Mouse (Mus musculus): ENCODE data around the gene Tmem251.

- TF ChIP-seq ZC3H11A (IDR thresholded peaks at IDR 0.05; ENCODE audit: borderline replicate concordance, low read depth, low read length) = no peak
- TF ChIP-seq ZNF384 (IDR thresholded peaks at IDR 0.05; ENCODE audit: low read depth, low read length) = no peak
- TF ChIP-seq MAFK (IDR thresholded peaks at IDR 0.05; ENCODE audit: insufficient read depth, low read depth, low read length) = no peak
These were observed 46.2 kb upstream of the Tmem251 start for GRCm38 (mm10) chr12:102697381-102697780.
